Mouse (Mus musculus): Measurements from ENCODE around the gene Ppp3ca.
A peak's percentile ranks its signal among the peaks of the same experiment; 100 is the strongest.

DNA sequence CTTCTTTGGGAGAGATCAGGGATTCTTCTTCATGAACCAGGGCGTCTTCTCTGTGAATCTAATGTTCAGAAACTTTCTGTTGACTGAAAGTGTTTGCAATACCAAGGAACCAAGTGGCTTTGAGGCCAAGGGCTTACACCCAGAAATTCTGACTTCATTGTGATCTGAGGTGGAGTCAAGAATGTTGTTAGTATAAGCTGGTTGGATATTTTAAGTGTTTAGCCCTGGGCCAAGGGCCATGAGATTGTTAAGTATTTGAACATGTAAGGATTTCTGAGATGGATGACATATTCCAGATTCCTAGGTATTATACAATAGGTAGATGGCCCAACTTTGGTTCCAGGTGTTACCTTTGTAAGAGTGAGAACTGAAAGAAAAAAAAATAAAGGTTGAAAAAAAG is 68.5 kb downstream of the Ppp3ca start:
- TF ChIP-seq CTCF (conservative IDR thresholded peaks at IDR 0.05 in 1 of 2, IDR thresholded peaks at IDR 0.05 in 1 of 2; ENCODE audit: low read depth in 2 of 2, low read length in 2 of 2) (no peak), EP300 (IDR thresholded peaks at IDR 0.05; ENCODE audit: low read length) (no peak), TBP (conservative IDR thresholded peaks at IDR 0.05; ENCODE audit: low read depth, low read length) (0 out of 2 replicates have a peak, but pooled peaks have one; percentile 21), ZC3H11A (IDR thresholded peaks at IDR 0.05; ENCODE audit: low read depth, low read length) (no peak), POLR2A (IDR thresholded peaks at IDR 0.05; ENCODE audit: low read depth, low read length) (no peak)

Data from CH12.LX (cell line).